Mouse (Mus musculus) frontal cortex, postnatal 10 days (tissue): ENCODE data around the gene Mettl17.
"Not testable (repeated sequence)": the region's sequence is repeated elsewhere in the genome, so short reads cannot be mapped to it uniquely, and the experiment has no call there.

Experiments used
- DNase-seq, 2 experiments: peaks; one replicate each; pipeline ENCODE4 v3.0.0; 2022; ENCODE audit warnings: low spot score in 2 of 2, mixed read lengths in 1 of 2

The Mettl17 gene

DNA sequence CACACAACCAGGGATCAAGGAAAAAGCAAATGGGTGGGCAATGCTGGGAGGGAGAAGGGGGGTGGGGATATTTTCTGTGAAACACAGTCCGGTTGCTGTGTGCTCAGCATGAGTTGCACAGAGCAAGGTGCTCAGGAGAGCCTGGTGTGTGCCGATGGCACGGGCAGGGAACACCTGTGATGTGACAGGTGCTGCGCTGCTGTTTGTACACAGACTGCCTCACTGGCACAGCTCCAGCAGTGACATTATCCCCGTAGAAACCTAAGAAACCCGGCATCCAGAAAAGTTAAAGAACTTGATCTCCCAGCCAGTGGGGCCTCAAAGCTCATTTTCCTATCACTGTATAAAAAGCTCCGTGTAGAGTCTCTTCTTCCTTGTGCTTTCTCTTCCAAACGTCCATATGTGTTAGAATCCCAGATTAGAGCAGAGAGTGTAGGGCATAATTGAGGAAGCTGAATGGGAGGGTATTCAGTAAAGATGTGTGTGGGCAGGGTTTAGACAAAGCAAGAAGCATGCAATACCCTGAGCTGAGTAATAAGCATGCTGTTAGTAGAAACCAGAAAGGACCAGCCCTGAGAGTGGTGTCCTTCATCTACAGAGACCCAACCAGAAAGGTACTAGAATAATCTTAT lies 12.0 kb downstream of the Mettl17 start:
- no peak for DNase-seq

DNA sequence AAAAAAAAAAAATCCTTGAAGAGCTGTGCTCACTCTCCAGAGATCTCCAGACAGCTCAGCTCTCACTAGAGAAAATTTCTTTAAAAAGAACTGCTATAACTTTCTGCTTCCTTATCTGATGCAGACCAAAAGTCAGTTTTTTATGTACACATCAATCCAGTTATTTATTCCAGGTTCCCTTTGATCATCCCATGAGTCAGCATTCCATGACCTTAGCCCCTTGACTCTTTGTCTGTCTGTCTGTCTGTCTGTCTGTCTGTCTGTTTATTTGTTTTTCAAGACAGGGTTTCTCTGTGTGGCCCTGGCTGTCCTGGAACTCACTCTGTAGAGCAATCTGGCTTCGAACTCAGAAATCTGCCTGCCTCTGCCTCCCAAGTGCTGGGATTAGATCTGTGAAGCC lies 14.7 kb downstream of the Mettl17 start:
- DNase-seq, result no peak

GRCm38 (mm10) chr14:51902806-51903710 lies 18.4 kb downstream of the Mettl17 start:
- peak in 1 of 2 experiments; percentile 65 for DNase-seq

GRCm38 (mm10) chr14:51903782-51904181 lies 19.1 kb downstream of the Mettl17 start:
- no peak for DNase-seq

- no peak for DNase-seq
Observed at GRCm38 (mm10) chr14:51904706-51905105, 20.1 kb downstream of the Mettl17 start.

DNA sequence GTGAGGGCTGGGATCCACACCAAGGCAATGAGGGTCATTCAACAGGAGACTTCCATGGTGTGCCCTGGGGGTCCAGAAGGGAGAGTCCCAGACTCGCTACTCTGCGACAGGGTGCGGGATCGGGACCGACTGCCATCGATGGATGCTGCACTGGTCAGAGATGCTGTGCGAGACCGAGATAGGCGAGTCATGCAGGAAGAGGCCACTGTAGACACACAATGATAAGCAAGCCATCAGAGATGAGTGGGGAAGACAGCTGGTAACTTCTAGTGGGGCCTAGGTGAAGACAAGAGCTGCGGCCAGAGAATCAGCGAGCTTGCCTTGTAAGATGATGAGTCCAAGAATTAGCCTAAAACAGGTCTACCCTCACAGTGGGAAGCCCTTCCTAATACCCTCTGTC lies 21.5 kb downstream of the Mettl17 start:
- DNase-seq, result no peak

DNA sequence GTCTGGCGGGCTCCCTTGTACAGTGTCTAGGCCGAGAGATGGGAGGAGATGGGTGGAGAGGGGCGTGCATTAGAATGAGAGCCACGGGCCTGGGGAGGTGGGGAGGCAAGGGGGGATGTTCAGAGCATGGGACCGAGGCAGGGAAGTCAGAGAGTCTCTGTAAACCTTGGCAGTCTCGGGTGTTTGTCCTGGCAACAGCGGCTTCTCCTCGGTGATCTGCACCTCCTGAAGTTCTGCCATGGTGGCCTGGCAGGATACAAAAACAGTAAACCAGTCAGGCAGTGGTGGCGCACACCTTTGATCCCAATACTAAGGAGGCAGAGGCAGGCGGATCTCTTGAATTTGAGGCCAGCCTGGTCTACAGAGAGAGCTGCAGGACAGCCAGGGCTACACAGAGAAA lies 26.7 kb downstream of the Mettl17 start:
- DNase-seq, result no peak

DNA sequence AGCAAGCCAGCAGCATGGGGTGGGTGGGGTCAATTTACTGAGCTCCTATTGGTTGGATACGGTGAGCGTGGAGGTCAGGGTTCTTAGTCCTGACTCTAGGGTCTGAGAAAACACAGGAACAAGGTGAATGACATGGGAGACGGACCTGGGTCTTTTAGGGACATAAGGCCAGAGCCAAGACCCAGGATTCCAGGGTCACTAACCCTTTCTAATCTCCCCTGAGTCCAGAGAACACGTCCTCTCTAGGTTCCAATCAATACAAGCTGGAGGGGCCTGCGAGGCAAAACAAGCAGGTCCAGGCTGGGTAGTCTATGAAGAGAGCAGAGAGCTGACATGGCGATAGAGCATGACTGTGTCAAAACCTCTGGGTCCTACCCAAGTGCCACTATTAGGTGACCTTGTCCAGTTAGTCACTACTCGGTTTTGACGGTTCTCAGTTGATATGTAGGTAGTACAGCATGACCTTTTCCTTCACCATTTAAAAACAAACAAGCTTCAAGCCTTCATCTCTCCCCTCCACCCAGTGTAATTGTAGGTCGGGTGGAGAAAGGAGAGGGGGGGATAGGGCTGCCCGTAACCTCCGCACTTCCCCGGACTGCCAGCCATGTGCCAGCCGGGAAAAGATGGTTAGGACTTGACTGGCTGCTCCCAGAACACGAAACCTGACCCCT lies 27.9 kb downstream of the Mettl17 start:
- no peak for DNase-seq

GRCm38 (mm10) chr14:51913062-51913959 lies 28.7 kb downstream of the Mettl17 start:
- DNase-seq, result peak; percentile 70 to 78

DNA sequence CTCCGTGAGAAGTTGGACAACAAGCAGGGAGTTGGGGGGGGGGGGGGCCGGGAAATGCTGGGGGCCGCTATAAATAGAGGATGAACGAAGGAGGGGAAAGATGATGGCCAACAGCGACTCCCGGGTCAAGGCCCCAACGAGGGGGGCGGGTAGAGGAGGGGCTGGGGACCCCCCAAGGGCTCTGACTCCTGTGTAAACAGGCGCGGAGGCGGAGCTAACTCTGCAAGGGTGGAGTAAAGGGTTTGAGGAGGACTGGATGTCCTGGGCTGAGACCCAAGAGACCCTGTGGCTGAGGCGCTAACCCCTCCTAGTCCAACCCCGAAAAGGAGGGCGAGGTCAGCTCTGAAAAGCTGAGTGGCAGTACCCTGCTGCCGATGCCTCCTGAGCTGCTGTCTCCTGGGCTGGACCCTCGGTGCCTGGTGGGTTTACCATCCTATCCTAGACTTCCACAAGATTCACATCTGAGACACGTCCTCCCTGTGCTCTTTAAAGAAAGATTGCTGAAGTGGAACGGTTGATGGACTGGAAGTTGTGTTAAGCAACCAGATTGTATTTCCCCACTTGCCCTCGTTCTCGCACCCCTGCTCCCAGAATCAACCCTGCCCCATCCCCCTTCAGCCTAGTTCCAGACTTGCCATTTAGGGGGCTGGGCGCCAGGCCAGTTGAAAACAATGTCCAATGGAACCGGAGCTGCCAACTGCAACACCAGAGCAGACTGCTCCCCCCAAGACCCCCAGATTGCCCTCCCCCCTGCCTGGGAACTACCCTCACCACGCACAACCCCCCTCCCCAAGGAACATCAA lies 29.5 kb downstream of the Mettl17 start, which contains the start of gene Ndrg2:
Gene Ndrg2, minus strand, starts transcription at position 199 of the 803 bp plus-strand sequence.
- peak; percentile 76 to 83 for DNase-seq

DNA sequence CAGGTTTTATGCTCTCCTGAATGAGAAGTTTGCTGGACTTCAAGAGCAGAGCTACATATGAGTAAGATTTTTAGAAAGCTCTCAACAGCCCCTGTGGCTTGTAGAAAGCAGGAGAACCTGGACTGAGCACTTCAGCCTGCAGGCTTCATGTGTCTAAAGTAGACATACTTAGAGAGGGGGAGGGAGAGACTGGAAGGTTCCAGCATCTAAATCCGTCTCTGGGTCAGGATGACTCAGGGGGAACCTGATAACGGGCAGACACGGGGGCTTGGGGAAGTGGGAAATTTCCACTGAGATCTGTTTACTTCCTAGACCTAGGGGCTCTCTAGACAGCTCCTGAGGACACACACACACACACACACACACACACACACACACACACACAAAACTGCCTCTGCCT lies 30.4 kb downstream of the Mettl17 start:
- DNase-seq, result no peak

DNA sequence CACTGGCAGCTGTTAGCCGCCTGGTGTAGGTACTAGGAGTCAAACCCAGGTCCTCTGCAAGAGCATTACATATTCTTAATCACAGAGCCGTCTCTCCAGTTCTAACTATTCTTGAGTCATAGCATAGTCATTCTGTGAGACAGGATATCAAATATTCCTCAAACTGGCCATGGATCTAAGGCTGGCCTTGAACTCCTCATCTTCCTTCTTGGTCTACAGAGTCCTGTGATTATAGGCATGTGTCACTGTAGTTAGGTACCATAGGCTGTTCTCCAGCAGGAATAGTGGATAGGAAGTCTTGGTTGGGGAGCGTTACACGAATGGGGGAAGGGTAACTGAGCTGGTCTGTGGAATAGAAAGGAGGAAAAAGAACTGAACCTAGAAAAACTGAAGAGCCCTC lies 31.9 kb downstream of the Mettl17 start:
- no peak for DNase-seq

DNA sequence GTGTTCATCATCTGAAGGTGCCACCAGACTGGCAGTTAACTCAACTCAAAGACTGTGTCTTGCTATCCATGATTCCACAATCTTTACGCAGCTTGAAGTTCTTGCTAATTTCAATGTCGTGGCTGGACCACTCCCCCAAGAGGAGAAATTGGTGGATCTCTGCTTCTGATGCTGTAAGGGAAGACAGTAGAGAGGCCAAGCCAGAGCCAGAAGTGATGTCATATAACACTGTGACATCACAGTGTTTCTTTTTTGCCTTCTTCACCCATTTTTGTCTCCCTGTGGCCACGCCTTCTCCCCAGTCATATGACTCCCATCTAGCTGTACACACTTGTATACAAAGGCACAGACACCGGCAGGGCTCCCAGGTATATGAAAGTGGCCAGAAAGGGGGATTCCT lies 33.5 kb downstream of the Mettl17 start, which contains the start of gene Tppp2:
Gene Tppp2, plus strand, starts transcription at position 301 of the 400 bp plus-strand sequence.
- no peak for DNase-seq

DNA sequence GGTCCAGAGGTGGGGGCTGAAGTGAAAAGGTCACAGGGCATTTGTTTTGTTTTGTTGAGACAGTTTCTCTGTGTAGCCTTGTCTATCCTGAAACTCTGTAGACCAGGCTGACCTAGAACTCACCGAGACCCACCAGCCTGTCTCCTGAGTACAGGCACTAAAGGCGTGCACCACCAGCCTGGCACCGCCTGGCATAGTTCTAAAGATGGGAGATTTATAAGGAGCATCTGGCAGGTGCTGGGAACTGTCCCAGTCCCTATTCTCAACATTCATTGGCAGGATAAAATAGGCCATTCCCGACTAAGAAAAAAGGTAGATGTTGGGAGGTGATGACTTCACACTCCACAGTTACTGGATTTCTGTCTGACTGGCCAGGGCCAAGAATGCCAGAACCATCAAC lies 34.3 kb downstream of the Mettl17 start:
- no peak for DNase-seq

DNA sequence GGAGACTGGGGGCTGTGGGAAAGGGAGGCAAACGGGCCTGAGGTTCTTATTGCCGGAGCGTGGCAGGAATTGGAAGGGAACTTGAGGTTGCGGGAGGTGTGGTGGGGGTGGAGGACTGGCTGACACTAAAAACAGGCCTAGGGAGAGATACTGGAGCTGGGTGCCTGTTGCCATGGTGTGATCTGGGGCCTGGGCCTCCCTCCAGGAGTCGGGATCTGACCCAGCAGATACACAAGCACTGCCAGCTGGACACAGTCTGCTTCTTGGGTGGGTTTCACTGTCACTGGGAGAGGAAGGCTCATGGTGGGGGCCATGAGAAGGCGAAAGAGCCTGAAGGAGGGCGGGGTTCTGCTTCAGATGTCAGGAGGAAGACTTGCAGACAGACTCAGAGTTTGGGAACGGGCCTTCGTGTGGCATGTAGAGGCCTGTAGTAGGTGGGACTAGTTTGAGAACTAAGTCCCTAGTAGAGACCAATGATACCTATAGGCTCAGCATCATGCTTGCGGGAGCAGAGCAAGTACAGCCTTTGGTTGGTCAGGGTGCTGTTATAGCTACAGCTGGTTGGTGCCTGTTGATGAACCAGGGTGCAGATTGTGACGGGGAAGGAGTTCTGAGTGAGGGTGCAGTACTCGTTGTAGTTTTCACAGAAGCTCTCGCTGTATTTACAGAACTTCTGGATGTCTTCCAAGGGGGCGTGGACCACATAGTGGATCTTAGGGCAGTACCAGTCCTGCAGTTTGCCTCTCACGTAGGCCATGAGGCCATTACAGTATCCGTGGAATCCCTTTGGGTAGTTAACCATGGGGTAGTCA lies 37.3 kb downstream of the Mettl17 start:
- peak; percentile 64 to 70 for DNase-seq

- no peak for DNase-seq
Observed at GRCm38 (mm10) chr14:51922571-51922865, 37.9 kb downstream of the Mettl17 start, which contains the start of gene Rnase13. Gene Rnase13, minus strand, starts transcription at chr14:51922773.

- no peak for DNase-seq
Observed at GRCm38 (mm10) chr14:51922910-51923309, 38.3 kb downstream of the Mettl17 start.

DNA sequence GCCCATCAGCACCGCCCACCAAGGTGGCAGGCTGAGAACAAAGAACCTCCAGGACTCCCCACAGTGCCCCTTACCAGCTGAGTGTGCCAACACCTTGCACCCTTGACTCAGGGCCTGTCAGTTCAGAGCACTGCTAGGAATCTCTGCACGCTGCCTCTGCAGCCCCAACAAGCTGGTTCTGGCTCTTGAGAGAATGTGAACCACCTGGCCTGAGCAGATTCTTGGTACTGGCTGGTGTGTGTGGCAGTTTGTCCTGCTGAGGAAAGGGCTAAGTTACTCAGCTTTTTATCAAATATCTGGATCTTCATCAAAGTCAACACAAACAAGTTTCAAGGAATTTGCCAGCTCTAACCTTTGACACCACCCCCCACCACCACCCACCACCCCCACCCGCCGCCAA lies 38.9 kb downstream of the Mettl17 start:
- no peak for DNase-seq

GRCm38 (mm10) chr14:51926930-51927329 lies 42.3 kb downstream of the Mettl17 start:
- DNase-seq, result not testable (repeated sequence)
